19 mouse cellular contexts compared by ENCODE assay signal in the genomic region with DNA sequence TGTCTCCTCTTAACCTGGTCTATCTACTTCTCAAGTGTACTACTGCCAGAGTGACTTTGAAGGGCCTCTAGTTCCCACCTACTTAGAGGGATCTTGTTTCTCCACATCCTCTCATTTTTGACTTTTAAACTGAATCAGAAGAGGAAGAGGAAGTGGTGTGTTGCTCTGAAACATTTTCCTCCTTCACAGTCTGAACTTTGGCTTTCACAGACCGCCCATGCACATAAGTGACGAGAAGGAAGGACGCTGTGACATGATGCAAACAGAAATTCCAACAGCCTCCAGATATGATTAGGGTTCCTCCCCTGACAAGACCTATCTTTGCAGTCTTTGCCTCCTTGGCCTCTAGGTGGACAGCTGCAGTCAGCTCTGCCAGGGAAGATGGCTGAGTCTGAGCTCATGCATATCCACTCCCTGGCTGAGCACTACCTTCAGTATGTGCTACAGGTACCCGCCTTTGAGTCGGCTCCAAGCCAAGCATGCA. TPM values are rescaled to one million over a fixed set of nuclear protein-coding genes. Genes with fewer than 3 reads are reported as not detected.
DNase-seq lines count a peak whose midpoint lies in the region; ATAC-seq and TF ChIP-seq lines count a peak whose summit lies in the region.
"Not testable (repeated sequence)": the region's sequence is repeated elsewhere in the genome, so short reads cannot be mapped to it uniquely, and the experiment has no call there.
"Had no signal": no experiment of that assay in that cellular context is flagged by ENCODE, and none has a peak within 500 bp of the region (broad histone marks: within the 10 kb centered on the region; RNA-seq: fewer than 3 reads in every experiment).

A gene (plus strand): TSS at position 231 of the 484 bp plus-strand sequence.

- H3K4me1 ChIP-seq in intestine, embryonic 15.5 days (replicated peaks); liver, postnatal 0 days (ENCODE audit: insufficient read depth): not testable (repeated sequence)

- 79% methylated on average over 5 of the region's 5 CpGs for WGBS in intestine, embryonic 15.5 days
- WGBS in liver, postnatal 0 days (ENCODE audit: insufficient replicate concordance): 64% methylated on average over 5 of the region's 5 CpGs

- not testable (repeated sequence) for H3K36me3 ChIP-seq in intestine, embryonic 15.5 days; liver, postnatal 0 days (replicated peaks; ENCODE audit: insufficient read depth, low read length)

- ATAC-seq in activated CD4-positive, CD25-positive, alpha-beta regulatory T cell, adult 4 months: peak; percentile 91
- ATAC-seq in granulocyte monocyte progenitor cell, adult 5-6 weeks (replicated peaks; ENCODE audit: poor library complexity, severe bottlenecking): peak; percentile 70
- ATAC-seq in intestine, embryonic 15.5 days: 0 out of 2 replicates have a peak, but pooled peaks have one; percentile 39
- ATAC-seq in liver, postnatal 0 days: peak; percentile 67
- peak; percentile 87 for ATAC-seq in neutrophil, adult 5-6 weeks (ENCODE audit: extremely low read depth, insufficient number of reproducible peaks, low FRiP score, poor library complexity, severe bottlenecking)

- TF ChIP-seq EP300 in liver, postnatal 0 days (IDR thresholded peaks at IDR 0.05; ENCODE audit: low read depth): not testable (repeated sequence)

- not testable (repeated sequence) for H3K4me3 ChIP-seq in intestine, embryonic 15.5 days (replicated peaks); liver, postnatal 0 days (ENCODE audit: low read depth, low read length)

- not testable (repeated sequence) for H3K9me3 ChIP-seq in intestine, embryonic 15.5 days; liver, postnatal 0 days (ENCODE audit: low read length)

- H3K9ac ChIP-seq in intestine, embryonic 15.5 days; liver, postnatal 0 days (replicated peaks): not testable (repeated sequence)

- H3K4me2 ChIP-seq in intestine, embryonic 15.5 days (replicated peaks); liver, postnatal 0 days (ENCODE audit: low read depth, low read length): not testable (repeated sequence)

- H3K27me3 ChIP-seq in intestine, embryonic 15.5 days (replicated peaks); liver, postnatal 0 days (ENCODE audit: insufficient read depth, low read length): not testable (repeated sequence)

- H3K27ac ChIP-seq in intestine, embryonic 15.5 days; liver, postnatal 0 days (ENCODE audit: low read depth): not testable (repeated sequence)

- DNase-seq in B cell, adult 2 months: peak; percentile 62 to 66
- DNase-seq in liver, postnatal 0 days; thymus, postnatal 0 days (ENCODE audit: low spot score): not testable (repeated sequence)
- peak; percentile 57 for DNase-seq in lung, postnatal 25 days (ENCODE audit: low spot score)

- TF ChIP-seq CTCF in liver, postnatal 0 days (IDR thresholded peaks at IDR 0.05; ENCODE audit: low read depth): not testable (repeated sequence)

RNA-seq across cellular contexts. Expression of the gene that starts here (rescaled TPM):
- polyA plus RNA-seq in activated CD4-positive, CD25-positive, alpha-beta regulatory T cell, adult 4 months (2017; shearing (Covaris generic)): under 1 TPM in 1 of 2 experiments, not detected in 1; 0.46 TPM
- not detected in 2 replicates for total RNA-seq in granulocyte monocyte progenitor cell, adult 5-6 weeks (2014; fragmentation: Nextera tagmentation)
- total RNA-seq in granulocyte monocyte progenitor cell, adult 5-6 weeks (2017): 1.0 TPM in 1 of 2 replicates, not detected in the other
- 1.00 and 2.5 TPM in 2 replicates for polyA plus RNA-seq in intestine, embryonic 15.5 days (2015; fragmentation: Nextera tagmentation; extraction: Ambion mirVana)
- polyA plus RNA-seq in liver, postnatal 0 days (2015; fragmentation: Nextera tagmentation; extraction: Ambion mirVana): 1.1 and 1.9 TPM in 2 replicates
- 4.9 and 10.6 TPM in 2 replicates for total RNA-seq in neutrophil, adult 5-6 weeks (2017)
- polyA plus RNA-seq in thymus, postnatal 0 days (2015; fragmentation: Nextera tagmentation; extraction: Ambion mirVana): 14.4 and 14.5 TPM in 2 replicates
- total RNA-seq: forebrain, postnatal 0 days; gastrocnemius, postnatal 4 days; layer of hippocampus, postnatal 25 days; left cerebral cortex, postnatal 10 days; megakaryocyte-erythroid progenitor cell, adult 5-6 weeks had no signal
- polyA plus RNA-seq: forebrain, embryonic 10.5 days; forebrain, postnatal 0 days; heart, embryonic 13.5 days; hindbrain, embryonic 15.5 days; kidney, embryonic 16.5 days; limb, embryonic 12.5 days; midbrain, embryonic 15.5 days had no signal

Comparison
In these comparisons a context has a peak if more than half of its experiments do, and no peak if none do; other contexts are left out.
1. Peak in ATAC-seq in activated CD4-positive, CD25-positive, alpha-beta regulatory T cell, adult 4 months; RNA of the gene not detected or under 1 TPM.
2. ATAC-seq: peak in every context shown above with its lines; median percentile 91 in activated CD4-positive, CD25-positive, alpha-beta regulatory T cell, adult 4 months; 87 in neutrophil, adult 5-6 weeks; 70 in granulocyte monocyte progenitor cell, adult 5-6 weeks; 67 in liver, postnatal 0 days; 39 in intestine, embryonic 15.5 days.